Mouse (Mus musculus) Muller cell, postnatal 12 days (primary cell): Measurements from ENCODE around the gene Sema6d.
A peak's percentile ranks its signal among the peaks of the same experiment; 100 is the strongest.

Experiments used
- DNase-seq: peaks from one replicate; pipeline ENCODE4 v3.0.0-alpha.2; 2015; ENCODE audit errors: inconsistent ontology term

Gene Sema6d

DNA sequence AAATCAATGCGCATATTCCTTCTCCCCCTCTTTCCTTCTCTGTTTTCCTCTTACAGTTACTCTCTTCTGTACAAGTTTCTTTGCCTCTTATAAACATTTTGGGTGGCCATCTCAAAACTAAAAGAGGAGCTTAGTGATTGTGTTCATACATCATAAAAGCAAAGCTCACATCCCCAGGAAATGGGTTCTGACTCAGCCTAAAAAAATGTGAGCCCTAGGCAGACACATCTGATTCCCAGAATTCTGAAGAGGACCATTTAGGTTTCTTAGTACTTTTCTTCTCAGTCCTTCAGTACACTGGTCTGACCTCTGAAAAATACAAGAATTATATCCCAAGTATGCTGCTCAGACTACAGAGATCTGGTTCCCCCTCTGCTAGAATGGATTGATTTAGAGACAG, 78.6 kb downstream of the Sema6d start:
- peak; percentile 66 for DNase-seq

DNA sequence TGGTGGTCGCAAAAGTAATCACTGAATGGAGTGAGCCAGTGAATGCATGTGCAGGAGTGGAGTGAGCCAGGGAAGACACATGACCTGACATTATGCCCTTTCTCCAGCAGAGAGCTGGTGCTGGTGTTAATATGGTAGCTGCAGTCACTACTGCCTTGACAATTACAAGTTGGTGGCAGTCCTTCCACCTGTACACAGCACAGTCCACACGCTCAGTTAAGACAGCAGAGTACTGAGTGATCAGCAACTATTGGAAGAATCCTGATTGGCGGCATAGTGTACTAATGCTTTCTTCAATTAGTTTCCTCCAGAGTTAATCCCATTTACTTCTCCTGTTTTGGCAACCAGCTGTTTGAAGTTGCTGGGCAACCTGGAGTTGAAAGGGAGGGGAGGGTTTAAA, 81.9 kb downstream of the Sema6d start:
- peak; percentile 17 for DNase-seq

DNA sequence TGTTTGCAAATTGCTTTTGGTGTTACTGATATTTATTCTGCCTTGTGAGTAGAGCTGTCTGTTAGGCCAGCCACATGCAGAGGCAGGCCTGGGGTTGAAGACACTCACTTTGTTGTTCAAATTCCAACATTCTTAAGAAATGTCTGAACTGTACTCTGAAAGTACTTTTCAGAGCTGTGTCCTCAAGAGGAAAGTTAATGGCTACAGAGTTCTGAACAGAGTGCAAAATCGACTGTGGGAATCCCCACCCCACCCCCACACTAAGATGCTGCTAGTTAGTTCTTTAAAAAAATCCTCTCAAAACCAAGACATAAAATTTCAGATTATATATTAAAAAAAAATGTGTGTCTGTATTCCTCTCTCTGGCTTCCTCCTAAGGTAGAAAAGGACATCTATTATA, 86.5 kb downstream of the Sema6d start:
- peak; percentile 28 for DNase-seq

DNA sequence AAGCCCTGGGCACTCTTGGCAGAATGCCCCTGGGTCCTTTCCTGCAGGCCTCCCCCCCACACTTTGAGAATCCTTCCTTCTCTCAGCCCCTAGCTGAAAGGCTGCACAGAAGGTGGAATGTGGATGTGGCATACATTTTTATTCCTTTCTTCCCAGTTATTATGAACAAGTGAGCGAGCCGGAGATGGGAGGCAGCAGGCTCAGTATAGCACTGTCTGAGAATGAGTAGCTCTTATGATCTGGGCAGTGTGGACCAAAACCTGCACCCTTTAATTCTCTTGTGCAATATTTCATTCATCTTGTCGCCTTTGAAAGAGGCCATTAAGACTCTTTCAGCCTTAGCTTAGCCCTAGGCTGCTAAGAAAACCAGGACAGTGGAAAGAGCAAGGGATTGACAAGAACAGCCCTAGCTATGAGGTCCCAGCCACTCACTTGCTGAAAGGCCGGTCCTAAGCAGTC, 87.0 kb downstream of the Sema6d start:
- DNase-seq, result peak; percentile 13

DNA sequence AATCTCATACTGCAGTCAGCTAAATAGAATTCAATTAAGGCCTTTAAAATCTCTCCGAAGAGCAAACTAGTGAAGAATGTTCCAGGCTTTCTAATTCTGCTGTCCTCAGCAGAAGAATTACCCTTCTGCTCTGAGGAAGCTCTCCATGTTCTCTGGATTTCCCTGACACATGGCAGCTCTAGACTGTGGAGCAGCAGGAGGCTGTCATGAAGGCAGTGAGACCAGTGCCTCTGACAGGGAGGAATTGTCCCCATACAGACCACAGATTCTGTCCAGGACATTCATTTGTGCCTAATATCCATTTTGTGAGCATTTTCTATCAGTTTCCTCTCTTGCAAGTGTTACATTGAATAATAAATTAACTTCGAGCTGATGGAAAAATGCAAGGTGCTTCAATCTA, 99.5 kb downstream of the Sema6d start:
- no peak for DNase-seq

DNA sequence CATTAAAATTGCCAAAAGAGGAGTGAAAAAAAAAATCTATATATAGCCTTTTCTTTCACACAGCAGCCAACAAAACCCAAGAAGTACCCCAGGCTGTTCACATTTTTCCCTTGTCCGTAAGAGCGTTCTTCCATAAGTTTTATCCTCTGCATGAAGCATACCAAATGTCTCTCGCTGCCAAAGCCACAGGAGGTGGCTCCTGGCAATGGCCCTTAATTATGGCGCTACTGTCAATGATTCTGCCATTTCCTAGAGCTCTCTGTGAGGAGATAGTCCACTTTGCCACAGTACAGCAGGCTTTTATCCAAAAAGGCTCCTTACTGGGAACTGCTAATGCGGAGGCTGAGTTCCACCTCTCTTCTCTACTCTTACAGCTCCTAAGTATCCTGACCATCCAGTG, 104.3 kb downstream of the Sema6d start:
- no peak for DNase-seq

DNA sequence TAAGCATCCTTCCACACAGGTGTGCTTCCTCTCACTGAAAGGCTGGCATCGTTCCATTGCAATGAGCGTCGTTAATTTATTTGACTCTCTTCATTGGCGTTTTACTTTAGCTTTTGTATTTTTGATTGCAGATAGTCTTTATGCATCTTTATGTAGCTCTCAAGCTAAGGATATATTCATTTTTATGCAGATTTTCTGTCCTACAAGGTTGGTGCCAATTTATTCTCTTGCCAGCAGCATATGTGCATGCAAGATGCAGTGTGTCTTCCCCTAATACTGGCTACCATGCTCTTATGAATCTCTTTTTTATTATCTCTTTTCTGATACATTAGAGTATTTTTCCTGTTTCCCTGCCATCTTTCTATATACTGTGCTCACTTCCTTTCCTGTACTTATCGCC, 111.7 kb downstream of the Sema6d start:
- no peak for DNase-seq

DNA sequence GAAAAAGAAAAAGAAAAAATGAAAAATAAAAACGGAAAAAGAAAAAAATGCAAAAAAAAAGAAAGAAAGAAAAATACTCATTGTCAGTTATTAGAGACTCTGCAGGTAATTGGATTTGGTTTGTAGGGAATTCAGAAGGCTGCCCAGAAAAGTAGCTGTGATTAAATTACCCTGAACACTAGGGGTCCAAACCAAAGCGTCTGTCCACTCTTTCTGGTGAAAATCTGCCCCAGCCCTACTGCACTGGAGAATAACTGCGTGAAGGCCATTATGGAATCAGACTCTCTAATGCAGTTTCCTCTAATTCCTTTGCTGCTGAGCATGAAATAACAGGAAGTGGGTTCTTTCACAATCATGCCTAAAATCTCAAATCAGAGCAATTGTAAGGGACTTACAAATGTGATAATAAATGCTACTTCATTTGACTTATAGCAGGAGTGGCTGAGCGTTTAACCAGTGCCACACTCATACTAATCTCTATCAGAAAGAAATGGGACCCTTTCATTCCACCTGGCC, 112.8 kb downstream of the Sema6d start:
- DNase-seq, result no peak

DNA sequence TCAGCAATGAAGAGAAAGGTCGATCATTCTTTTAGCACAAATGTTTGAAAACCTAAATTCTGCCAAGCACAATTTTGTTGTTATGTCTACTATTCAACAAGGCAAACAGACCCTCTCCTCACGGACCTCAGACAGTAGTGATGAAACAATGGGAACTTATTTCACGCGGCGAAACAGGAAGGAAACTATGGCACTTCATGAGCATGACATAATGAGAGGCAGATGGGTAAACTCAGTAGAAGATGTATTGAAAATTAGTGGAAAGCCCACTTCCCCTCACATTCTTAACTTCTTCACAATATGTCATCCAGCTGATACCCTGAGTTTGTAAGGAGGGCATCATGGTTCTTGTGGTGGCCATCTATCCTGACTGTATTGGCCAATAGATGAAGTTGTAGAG, 116.0 kb downstream of the Sema6d start:
- no peak for DNase-seq

DNA sequence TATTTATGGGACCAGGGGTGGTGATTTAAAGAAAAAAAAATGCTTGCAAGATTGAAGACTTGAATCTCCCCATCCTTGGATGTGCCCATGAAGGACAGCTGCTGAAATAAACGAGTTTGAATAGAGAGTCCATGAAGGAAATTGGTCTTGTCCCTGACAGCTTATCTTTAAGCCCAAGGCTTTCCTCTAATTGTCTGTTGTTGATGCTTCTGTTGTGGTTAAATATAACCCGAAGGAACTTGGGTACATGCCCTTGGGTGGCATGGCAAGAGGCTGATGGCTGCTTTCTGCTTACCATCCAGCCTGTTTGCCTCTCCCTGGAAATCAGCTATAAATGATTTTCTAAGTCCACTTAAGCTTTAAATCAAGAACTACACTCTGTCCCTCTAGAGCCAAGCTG, 118.5 kb downstream of the Sema6d start:
- DNase-seq, result no peak

DNA sequence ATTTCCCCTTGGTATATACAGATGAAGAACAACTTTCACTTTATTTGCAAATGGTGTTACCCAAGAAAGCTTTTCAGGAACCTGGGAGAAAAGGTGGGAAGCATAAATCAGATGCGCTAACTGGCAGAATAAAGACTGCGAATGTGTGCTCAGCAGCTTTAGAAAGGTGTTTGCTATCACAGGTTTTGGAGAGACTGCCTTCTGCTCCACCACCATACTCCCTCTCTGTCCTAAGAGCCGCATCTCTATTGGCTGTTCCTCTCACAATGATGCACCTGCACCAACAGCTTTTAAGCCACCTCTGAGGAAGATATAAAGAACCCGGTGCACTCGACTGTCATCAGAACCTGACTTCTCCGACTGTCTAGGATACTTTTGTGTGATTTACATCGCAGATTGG, 133.8 kb downstream of the Sema6d start:
- no peak for DNase-seq

DNA sequence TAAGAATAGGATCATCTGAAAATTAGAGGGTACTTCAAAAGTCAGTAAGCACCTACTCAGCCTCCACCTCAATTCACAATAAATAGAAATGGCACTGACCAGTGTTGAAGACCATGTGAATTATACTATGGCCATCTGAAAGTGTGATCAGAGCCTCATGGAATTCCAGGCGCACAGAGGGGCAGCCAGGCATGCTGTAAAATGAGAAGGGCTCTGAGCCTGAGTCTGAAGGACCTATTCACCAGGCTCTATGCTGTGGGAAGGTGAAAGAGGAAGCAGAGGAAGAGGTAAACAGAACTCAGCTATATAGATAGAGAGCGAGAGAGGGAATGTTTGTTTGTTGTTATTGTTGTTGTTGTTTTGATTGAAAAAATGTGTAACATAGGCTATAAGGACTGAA, 134.6 kb downstream of the Sema6d start:
- no peak for DNase-seq

DNA sequence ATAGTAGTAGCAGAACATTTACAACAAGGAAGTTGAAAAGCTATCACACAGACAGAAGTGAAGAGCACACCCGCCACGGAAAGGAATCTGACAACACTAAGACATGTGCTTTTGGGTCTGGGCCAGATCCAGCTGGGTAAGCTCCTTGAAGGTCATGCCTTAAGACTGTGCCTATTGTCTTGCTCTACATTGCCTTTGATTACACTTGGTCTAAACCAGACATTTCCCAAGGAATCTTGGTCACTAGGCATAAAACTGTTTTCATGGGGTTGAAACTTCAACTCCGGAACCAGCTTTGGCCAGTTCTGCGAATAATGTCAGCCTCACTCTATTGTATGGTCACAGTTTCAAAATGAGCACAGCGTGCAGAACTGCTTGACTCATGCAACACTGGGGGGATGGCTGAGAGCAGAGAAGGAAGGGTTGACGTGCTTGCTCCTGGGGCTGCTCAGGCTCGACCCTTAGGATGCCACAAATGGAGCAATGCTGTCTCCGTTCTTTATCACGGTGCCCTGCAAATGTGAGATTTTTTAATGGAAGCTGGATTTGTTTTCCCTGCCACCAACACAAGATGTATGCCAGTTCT, 145.0 kb downstream of the Sema6d start:
- peak; percentile 55 for DNase-seq

DNA sequence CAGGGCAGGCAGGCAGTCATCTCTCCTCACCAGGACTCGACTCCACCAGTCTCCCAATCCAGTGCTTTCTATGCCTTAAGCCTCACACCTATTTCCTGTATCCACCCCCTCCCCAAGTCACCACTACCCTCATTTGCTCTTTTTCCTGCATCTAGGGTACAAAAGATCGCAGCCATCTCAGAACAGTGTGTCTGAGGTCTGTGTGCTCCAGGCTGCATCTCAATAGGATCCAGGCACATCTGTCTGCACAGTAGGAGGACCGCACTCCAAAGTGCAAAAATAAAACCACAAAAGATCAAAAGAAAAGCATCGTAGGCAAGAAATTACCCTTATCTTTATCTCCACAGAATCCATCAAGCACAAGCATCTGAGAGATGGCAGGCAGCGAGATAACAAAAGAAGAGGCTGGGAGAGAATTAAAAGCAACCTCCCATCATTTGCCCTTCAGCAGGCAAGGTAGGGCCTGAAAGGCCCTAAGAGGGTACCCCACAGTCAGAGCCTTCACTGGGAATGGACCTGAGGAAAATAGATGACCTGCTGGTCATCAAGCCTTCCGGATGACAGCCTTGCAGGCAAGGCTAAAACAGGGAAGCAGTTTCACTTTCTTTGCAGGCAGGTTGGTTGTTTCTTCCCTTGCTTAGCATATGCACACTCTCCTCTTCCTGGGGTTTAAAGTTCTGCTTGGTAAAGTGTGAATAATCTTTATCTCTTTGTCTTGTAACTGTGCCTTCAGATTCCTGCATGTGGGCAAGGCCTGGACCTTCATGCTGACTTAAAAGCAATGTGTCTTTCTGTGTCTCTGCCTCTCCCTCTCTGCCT, 145.7 kb downstream of the Sema6d start:
- DNase-seq, result no peak

DNA sequence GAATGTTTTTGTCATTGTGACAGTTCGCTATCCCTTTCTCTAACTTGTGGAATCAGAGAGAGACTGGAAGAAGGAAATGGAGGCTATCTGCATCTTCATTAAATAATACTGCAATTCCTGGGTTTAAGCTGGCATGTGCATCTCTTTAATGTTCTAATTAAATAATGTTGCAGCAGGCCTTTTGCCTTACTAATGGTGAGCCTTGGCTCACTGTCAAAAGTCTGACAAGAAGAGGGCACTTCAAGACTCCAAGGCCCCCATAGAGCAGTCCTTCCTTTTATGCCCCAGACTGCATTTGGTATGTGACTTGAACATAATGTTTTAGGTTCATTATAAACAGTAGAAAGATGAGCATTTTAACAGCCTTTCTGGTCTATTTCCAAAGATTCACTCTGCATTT, 147.1 kb downstream of the Sema6d start:
- DNase-seq, result no peak

DNA sequence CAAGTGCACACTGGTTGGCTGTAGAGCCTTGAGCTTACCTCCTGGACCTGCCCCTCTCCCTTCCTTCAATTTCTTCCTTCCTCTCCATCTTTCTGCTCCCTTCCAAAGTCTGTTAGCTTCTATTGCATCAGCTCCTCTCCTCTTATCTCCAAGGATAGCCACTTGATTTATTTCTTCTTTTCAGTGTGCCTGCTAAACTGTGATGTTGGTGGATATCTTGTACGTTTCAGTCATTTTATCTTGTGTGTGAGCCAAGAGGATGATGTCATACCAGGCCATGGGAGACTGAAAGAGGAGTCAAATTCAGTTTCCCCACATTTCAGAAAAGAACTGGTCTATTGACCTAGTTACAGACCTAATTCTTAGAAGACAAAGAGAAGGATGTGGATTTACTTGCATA, 153.8 kb downstream of the Sema6d start:
- DNase-seq, result peak; percentile 57

DNA sequence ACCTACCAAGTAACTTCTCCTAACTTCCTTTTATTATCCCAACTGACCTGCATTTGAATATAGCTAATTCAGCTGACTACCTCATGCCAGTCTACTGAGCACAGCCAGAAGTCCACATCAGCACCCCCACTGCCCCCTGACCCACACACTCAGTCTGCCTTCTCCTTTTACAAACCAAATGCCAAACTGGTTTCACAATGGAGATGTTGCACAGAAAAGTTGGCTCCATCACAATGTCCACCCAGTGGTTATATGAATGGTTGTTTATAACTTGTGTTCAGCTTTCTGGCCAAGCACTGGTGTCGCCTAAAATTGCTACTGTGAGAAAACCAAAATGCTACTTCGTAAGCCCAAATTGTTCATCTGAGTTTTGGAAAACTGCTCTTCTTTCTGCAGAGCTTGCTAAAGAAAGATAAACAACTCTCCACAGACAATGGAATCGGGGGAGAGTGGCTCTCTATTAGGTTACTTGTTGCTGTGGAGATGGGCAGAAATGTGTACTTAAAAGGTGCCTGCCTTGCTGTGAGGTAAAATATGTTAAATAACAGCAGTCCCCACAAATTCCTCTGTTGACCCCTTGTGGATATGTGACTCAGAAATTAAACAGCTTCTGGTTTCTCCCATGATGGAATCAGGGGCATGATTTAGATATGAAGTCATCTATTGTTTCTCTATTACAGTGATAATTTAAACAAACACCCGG, 154.9 kb downstream of the Sema6d start:
- peak; percentile 77 for DNase-seq

DNA sequence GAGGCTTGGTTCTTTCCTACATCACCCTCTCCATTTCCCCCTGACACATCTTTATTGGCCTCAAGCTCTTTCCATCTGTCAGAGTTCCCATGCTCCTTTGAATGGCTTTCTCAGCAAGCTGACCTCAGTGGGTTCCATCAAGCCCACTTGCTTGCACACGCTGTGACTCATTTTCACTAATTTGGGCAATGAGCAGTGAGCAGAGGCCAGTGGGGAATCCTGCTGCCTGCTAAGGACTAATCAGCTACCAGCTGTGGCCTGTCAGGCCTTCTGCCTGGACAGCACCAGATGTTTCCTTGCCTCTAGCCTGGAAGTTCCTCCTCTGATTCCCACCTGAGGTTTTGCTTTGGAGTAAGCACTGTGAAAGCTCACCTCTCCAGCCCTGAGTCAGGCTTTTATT, 168.3 kb downstream of the Sema6d start:
- peak; percentile 69 for DNase-seq

DNA sequence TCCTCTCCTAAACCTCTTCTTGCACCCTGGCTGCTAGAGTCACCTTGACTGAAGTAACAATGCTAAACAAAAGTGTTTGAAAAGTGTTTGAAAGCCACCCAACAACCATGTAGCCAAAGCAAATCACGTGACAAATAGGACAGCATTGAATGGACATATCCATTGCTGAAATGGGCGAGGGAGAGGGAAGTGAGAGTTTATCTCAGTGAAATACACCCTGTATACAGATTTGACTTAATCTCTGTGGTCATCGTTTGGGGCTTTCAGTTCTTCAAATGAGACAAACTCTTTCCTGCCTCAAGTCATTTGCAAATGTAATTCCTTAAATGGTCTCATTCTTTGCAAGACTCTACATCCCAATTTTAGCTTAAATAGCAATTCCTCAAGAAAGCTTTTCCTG, 174.5 kb downstream of the Sema6d start:
- DNase-seq, result no peak

DNA sequence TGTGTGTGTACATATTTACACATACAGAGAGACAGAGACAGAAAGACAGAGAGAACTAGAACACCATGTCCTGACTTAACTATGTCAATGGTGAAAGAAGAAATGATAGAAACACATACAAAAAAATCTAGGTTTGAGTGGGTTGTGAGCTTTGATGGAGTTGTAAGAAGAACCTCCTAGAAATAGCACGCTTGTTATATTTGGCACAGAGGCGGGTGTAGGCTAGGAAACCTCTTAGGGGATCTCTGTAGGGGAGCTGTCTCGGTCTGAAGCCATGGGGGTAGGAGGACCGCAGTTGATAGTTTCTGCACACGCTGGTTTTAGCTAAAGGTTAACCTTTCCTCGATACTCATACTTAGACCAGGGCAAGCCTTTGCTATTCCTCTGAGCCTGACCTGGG, 181.4 kb downstream of the Sema6d start:
- DNase-seq, result no peak

DNA sequence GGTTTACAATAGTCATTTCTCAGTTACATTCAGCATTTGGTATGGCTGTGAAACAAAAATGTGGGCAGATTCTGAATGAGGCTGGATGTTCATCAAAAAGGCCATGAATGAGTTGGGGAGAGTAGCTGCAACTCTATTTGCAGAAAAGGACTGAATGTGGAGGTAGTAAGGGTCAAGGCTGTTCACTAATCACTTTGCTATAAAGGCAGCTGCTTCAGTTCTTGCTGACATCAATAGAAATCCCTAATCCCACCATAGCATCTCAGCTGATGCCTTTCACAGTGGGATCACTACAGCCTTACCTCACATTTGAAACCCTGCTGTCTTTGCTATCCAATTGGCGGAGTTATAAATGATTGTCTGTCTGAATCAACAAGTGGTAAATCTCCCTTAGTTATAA, 187.7 kb downstream of the Sema6d start:
- peak; percentile 14 for DNase-seq

DNA sequence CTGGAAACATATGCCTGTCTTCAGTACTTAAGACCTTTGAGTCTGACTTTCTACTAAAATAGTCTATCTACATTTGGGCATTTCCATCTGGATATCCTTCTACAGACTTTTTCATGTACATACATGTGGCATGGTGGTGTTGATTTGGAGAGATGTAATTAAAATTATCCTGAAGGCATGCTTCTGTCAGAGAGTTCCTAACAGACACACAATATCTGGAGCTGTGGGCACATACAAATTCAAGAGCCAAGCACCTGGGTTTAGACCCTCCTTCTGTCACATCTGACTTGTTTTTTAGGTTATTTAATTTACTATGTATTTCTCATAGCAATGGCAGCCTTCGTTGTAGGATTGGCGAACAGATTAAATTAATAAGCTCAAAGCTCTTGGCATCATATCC, 195.3 kb downstream of the Sema6d start:
- no peak for DNase-seq

DNA sequence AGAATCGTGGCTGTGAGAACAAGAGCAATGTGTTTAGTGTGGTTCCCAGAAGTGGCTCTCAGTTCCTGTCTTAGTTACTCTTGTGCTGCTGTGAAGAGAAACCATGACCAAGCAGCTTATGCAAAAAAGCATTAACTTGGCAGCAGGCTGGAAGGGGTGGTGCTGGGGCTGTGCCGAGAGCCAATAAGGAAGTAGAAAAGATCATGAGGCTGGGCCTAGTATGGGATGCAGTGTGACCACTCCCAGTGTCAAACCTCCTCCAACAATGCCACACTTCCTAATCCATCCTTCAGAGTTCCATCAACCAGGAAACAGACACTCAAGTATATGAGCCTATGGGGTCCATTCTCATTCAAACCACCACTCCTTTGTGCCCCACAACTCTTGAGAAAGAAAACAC, 199.6 kb downstream of the Sema6d start:
- DNase-seq, result no peak
